Mouse (Mus musculus) hindbrain, embryonic 10.5 days (tissue): ENCODE data around the gene Ppp2r5e. TPM values are rescaled to one million over a fixed set of nuclear protein-coding genes. Genes with fewer than 3 reads are reported as not detected.
"Not testable (repeated sequence)": the region's sequence is repeated elsewhere in the genome, so short reads cannot be mapped to it uniquely, and the experiment has no call there.

Source experiments
- DNase-seq: peaks from one replicate; pipeline ENCODE4 v3.0.0-alpha.2; 2017; ENCODE audit warnings: low spot score
- H3K27ac ChIP-seq: fragments of 300-500 bp; sonication (generic); 2 replicates; pipeline ENCODE4 v1.5.1; 2016; ENCODE audit warnings: mild to moderate bottlenecking, moderate library complexity
- H3K27me3 ChIP-seq: fragments of 300-500 bp; sonication (generic); 2 replicates; pipeline ENCODE4 v1.6.1; 2016; ENCODE audit warnings: mild to moderate bottlenecking; ENCODE audit not compliant: poor library complexity, insufficient read depth, severe bottlenecking
- H3K36me3 ChIP-seq: fragments of 300-500 bp; sonication (generic); 2 replicates; pipeline ENCODE4 v1.6.1; 2016; ENCODE audit warnings: mild to moderate bottlenecking, moderate library complexity
- H3K4me1 ChIP-seq: fragments of 300-500 bp; sonication (generic); replicated peaks from 2 replicates; pipeline ENCODE4 v1.6.1; 2016; ENCODE audit warnings: mild to moderate bottlenecking
- H3K4me3 ChIP-seq: fragments of 300-500 bp; sonication (generic); 2 replicates; pipeline ENCODE4 v1.5.1; 2016; ENCODE audit warnings: mild to moderate bottlenecking, moderate library complexity
- H3K9me3 ChIP-seq: fragments of 300-500 bp; sonication (generic); 2 replicates; pipeline ENCODE4 v1.6.1; 2016; ENCODE audit warnings: mild to moderate bottlenecking, moderate library complexity
- WGBS: fragments of 180-500 bp; shearing (Covaris S2); methylation state at CpG from one replicate; pipeline ENCODE4 v1.1.7; 2016; 5-methylcytosine and 5-hydroxymethylcytosine counted together
- polyA plus RNA-seq: library from polyadenylated mRNA; unstranded; fragments of >200 nt; fragmentation: Nextera tagmentation; extraction: Ambion mirVana; gene quantifications from 2 replicates; pipeline ENCODE4 v1.2.1, GENCODE M21; 2016

The Ppp2r5e gene
- polyA plus RNA-seq, 1 experiment from 2014 or later: 14.2 TPM

DNA sequence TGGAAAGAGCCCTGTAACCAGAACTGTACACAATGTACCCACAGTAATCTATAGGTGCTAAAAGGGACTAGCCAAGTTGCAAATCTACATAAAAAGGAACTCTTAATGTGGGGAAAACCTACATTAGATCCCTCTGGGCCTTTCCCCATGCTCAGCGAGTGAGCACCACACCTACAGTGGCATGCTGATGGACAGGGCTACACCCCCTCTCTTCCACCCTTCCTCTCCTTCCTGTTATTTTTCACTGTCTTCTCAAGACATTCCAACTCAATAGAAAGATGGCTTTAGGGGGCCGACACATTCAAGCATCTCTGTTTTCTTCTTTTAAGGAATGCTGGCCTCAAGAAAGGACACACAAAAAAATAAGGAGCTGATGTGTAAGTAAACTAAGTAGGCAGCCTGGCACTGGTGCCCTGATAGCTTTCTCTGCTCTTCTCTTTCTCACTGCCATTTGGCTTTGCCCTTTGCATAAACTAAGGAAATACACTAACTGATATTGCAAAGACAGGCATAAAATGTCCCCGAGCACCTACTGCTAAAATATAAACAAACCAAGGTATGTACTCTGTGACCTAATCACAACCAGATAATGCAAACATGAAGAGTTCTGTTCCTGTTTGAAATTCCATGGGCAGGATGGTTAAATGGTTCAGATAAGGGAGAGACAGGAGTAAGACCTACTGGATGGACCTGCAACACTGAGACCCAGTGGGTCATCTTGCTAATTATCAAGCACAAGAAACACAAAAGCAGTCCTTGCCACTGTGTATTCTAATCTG lies 103.3 kb downstream of the Ppp2r5e start:
- WGBS: 68% methylated on average over 3 of the region's 3 CpGs
- H3K27ac ChIP-seq: no peak overlapping the region
- no peak for DNase-seq
- no peak overlapping the region for H3K4me3 ChIP-seq
- peaks cover 9% of the 10 kb centered on the region for H3K36me3 ChIP-seq
- H3K27me3 ChIP-seq: no peaks in the 10 kb centered on the region
- no peaks in the 10 kb centered on the region for H3K9me3 ChIP-seq
- no peaks in the 10 kb centered on the region for H3K4me1 ChIP-seq

DNA sequence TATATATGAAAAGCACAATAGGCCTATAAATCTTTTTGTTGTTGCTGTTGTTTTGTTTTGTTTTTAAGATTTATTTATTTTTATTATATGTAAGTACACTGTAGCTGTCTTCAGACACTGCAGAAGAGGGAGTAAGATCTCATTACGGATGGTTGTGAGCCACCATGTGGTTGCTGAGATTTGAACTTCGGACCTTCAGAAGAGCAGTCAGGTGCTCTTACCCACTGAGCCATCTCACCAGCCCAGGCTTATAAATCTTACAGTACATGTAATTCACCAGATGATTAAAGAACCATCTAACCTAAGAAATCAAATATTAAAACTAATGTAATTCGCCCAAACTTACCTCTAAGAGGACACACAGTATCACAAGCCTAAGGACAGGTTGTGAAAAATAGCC lies 103.9 kb downstream of the Ppp2r5e start:
- 94% methylated on average over 3 of the region's 3 CpGs for WGBS
- DNase-seq, H3K9me3 ChIP-seq: not testable (repeated sequence)

DNA sequence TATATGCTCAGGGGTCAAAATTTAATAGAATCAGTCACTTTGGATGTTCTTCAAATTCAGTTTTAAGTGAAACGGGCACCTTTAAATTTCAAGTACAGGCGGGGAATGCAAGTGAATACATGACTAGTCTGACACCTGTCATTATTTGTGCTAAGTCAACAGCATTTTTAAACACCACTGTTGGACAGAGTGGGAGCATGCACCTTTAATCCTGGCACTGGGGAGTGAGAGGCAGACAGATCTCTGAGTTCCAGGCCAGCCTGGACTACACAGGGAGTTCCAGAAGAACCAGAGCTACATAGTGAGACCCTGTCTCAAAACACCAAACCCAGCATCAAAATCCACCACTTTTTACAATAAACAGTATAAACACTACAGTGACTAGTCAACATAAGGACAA lies 108.5 kb downstream of the Ppp2r5e start:
- WGBS: 94% methylated on average over 2 of the region's 2 CpGs
- DNase-seq: no peak
- no peak overlapping the region for H3K4me3 ChIP-seq
- H3K9me3 ChIP-seq: no peaks in the 10 kb centered on the region
- H3K4me1 ChIP-seq: no peaks in the 10 kb centered on the region
- H3K27ac ChIP-seq: no peak overlapping the region
- no peaks in the 10 kb centered on the region for H3K27me3 ChIP-seq
- peaks cover 17% of the 10 kb centered on the region for H3K36me3 ChIP-seq

More for the DNA sequence above, 103.9 kb downstream of the Ppp2r5e start:
- not testable (repeated sequence) for H3K27me3 ChIP-seq, H3K36me3 ChIP-seq, H3K27ac ChIP-seq, H3K4me3 ChIP-seq, H3K4me1 ChIP-seq

DNA sequence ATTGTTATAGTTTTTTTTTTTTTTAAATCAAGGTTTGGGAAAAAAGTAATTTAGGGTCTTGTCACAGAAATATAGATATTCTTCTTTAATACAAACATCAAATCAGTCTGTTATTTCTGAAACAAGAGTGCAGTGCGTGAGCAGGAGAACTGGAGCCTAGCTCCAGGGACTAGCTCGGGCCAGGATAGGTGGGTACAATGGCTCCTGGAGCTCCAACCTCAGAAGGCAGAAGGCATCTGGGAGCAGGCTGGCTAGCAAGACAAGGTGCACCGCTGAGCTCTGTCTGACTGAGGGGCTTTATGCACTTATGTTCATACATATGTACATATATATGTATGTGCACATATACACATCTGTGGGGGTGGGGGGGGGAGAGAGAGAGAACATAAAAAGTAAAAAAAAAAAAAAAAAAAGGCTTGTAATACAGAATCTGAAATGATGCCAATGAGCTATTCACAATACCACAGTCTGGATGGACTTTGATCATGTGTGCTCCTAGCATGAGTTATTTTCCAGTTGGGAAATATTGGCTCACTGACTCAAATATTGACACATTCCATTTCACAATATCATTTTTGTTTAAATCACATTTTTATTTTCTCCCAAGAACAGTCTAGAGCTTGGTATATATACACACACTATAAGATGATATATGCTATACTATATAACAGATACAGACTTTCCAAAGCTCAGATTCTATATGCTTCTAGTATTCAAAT lies 109.3 kb downstream of the Ppp2r5e start:
- no peak for DNase-seq
- Histone ChIP-seq H3K36me3 (peaks cover 23% of the 10 kb centered on the region), H3K4me3 (no peak overlapping the region), H3K9me3 (no peaks in the 10 kb centered on the region), H3K27ac (no peak overlapping the region), H3K27me3 (no peaks in the 10 kb centered on the region), H3K4me1 (no peaks in the 10 kb centered on the region)
- 93% methylated on average over 3 of the region's 3 CpGs for WGBS

DNA sequence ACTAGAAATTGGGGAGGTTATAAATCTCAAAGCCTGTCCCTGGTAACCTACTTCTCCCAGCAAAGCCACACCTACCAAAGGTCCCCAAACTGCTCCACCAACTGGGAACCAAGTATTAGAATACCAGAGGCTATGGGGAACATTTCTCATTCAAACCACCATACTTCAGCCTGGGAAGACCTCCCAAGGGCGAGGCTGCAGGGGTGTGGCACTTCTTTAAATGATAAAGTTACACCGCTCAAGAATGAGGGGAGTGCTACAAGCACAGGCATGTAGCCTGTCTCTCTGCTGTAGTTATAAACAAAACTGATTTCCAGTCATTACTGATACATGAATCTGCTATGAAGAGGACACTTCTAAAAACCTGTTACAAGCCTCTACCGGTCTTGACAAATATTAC lies 113.3 kb downstream of the Ppp2r5e start:
- H3K36me3 ChIP-seq: peaks cover 34% of the 10 kb centered on the region
- H3K27ac ChIP-seq: no peak overlapping the region
- DNase-seq: no peak

DNA sequence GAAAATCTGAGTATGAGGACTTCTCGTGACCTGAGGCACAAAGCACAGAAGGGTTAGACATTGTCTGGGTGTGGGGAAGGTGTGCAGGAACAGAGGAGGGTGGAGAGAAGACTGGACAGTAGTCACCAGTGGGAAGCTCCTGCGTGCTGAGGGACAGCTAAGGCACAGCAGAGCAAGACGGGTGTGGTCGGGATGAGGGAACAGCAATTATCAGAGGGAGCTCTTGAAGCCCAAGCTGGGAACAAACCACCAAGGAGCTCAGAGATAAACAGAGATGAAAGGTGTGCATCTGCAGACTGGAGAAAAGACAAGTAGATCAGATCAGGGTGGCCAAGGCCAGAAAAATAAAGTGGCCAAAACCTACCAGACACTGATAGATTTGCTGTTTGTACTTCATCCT lies 114.0 kb downstream of the Ppp2r5e start:
- H3K36me3 ChIP-seq: peaks cover 39% of the 10 kb centered on the region
- H3K27me3 ChIP-seq: no peaks in the 10 kb centered on the region
- H3K27ac ChIP-seq: no peak overlapping the region
- no peak overlapping the region for H3K4me3 ChIP-seq
- no peaks in the 10 kb centered on the region for H3K9me3 ChIP-seq
- H3K4me1 ChIP-seq: no peaks in the 10 kb centered on the region
- DNase-seq: no peak
- 86% methylated on average over 4 of the region's 4 CpGs for WGBS

More for the DNA sequence above, 113.3 kb downstream of the Ppp2r5e start:
- H3K4me1 ChIP-seq: no peaks in the 10 kb centered on the region
- H3K4me3 ChIP-seq: no peak overlapping the region
- no peaks in the 10 kb centered on the region for H3K27me3 ChIP-seq
- H3K9me3 ChIP-seq: no peaks in the 10 kb centered on the region
- 92% methylated on average over 3 of the region's 3 CpGs for WGBS

DNA sequence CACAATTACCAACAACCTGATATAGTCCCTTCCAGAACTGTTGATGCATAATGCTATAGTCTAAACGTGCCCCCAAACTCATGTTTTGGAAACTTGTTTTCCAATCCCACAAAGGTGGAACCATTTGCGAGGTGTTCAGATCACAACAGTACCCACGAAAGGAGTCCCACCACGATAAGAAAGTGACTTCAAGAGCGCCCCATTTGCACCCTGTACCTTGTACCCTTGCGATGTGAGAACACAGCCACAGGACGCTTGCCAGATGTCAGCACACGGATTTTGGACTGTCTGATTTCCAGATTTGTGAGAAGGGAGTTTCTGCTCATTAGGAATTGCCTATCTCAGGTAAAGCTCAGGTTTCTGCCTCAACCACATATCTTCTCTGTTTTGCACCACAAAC lies 116.0 kb downstream of the Ppp2r5e start:
- H3K9me3 ChIP-seq: no peaks in the 10 kb centered on the region
- H3K27me3 ChIP-seq: no peaks in the 10 kb centered on the region
- H3K4me1 ChIP-seq: no peaks in the 10 kb centered on the region
- H3K36me3 ChIP-seq: peaks cover 39% of the 10 kb centered on the region
- H3K4me3 ChIP-seq: no peak overlapping the region
- H3K27ac ChIP-seq: no peak overlapping the region
- WGBS: 94% methylated on average over 8 of the region's 8 CpGs
- no peak for DNase-seq

DNA sequence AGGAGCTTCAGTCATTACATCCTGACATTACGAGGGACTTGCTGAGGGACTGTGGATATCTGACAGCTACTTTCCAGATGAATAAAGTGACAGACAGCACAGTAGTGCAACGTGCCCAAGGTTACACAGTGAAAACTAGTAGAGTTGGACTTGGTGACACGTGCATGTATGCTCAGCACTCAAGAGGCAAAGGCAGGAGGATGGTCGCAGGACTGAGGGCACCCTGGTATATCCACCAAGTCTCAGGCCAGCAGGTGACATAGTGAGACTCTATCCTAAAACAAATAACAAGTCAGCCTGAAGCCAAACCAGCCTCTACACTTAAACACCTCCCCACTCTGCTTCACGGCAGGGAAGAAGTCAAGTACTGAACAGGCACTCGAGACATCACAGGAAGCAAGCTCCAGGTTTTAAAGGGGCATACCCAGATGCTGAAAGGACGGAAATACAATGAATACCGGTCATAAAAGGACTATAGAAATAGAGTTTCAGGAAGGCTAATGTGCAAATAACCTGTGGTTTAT lies 116.6 kb downstream of the Ppp2r5e start:
- Histone ChIP-seq H3K36me3 (peaks cover 39% of the 10 kb centered on the region), H3K9me3 (no peaks in the 10 kb centered on the region), H3K27me3 (no peaks in the 10 kb centered on the region), H3K4me3 (no peak overlapping the region), H3K27ac (no peak overlapping the region), H3K4me1 (no peaks in the 10 kb centered on the region)
- 83% methylated on average over 8 of the region's 8 CpGs for WGBS
- DNase-seq: no peak

DNA sequence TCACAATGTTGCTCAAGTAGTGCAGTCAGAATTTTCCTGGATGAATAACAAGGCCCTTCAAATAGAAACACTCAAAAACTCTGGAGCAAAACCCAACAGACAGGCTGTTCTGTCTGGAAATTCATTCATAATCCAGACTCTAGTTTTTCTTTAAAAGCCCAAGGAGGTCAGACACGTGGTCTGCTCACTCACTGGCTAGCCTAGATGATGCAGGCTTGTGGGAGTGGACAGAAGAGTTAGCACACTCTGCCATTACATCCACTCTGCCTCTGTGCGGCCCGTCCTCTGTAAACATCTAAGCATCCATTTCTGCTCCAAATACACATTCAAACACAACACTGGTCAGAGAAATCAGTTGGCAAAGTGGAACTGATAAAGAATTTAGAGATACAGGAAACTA lies 117.4 kb downstream of the Ppp2r5e start:
- Histone ChIP-seq H3K4me3 (no peak overlapping the region), H3K4me1 (no peaks in the 10 kb centered on the region; the same call in 1 of the 2 replicates), H3K27me3 (no peaks in the 10 kb centered on the region), H3K9me3 (no peaks in the 10 kb centered on the region), H3K27ac (no peak overlapping the region), H3K36me3 (peaks cover 32% of the 10 kb centered on the region)
- DNase-seq: no peak
- 93% methylated on average over 3 of the region's 3 CpGs for WGBS

DNA sequence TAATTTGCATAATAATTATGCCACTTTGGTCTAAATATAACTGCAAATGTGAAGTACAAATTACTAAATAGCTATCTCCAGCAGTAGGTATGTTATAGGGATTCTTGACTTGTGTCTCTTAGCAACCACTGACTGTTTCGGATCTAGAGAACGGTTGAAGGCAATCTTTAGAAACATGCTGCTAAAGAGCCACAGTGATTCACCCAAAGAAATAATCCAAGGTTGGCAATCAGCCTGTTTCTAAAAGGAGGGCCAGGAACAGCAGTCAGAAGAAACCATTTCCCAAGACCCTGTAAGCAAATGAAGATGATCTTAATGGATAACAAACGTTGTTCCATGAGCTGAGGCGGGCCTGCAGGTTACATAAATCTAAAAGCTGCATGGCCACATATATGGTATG lies 117.9 kb downstream of the Ppp2r5e start:
- DNase-seq: no peak
- no peak overlapping the region for H3K4me3 ChIP-seq
- WGBS: 74% methylated on average over 4 of the region's 4 CpGs
- H3K27me3 ChIP-seq: no peaks in the 10 kb centered on the region
- no peaks in the 10 kb centered on the region for H3K9me3 ChIP-seq
- no peaks in the 10 kb centered on the region; the same call in 1 of the 2 replicates for H3K4me1 ChIP-seq
- peaks cover 31% of the 10 kb centered on the region for H3K36me3 ChIP-seq
- no peak overlapping the region for H3K27ac ChIP-seq

DNA sequence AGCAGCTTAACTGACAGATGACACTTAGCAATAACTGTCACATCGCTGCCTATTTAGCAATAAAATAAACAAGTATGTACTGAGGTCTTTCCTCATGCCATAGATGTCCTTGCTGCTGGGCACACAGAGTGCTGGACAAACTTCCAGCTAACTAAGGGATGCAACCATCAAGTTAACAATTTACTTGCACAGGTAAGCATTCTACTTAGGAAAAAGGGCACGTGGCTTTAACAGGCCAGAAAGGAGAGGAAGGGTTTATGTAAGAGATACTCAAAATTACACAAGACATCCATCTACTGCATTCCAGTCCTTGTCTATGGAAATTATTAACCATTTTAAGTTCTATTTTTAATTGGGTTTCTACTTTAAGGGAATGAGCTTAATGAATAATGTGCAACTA lies 123.0 kb downstream of the Ppp2r5e start:
- H3K36me3 ChIP-seq: peaks cover 20% of the 10 kb centered on the region
- 96% methylated on average over 2 of the region's 2 CpGs for whole genome bisulfite sequencing
- H3K4me1 ChIP-seq: no peaks in the 10 kb centered on the region; the same call in 1 of the 2 replicates
- no peak overlapping the region for H3K4me3 ChIP-seq
- DNase-seq: no peak
- H3K27ac ChIP-seq: no peak overlapping the region
- no peaks in the 10 kb centered on the region for H3K27me3 ChIP-seq
- no peaks in the 10 kb centered on the region for H3K9me3 ChIP-seq

DNA sequence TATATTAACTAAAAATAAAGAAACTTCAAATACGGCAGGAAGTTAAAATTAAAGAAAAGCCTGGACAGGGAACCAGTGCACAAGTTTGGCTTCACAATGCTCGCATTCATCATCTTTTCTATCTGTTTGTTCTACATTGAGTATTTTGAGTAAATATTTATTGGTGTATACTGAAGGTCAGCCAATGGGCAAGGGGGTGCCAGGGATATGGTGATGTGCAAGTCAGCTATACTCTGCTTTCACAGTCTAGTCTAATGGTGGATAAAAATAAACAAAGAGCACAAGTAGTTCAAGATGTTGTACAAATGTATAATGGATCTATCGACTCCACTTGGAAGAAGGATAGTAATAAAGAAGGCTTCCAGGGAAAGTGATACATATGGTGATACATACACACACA lies 123.9 kb downstream of the Ppp2r5e start:
- Histone ChIP-seq H3K4me1 (no peaks in the 10 kb centered on the region; the same call in 1 of the 2 replicates), H3K4me3 (no peak overlapping the region), H3K27me3 (no peaks in the 10 kb centered on the region), H3K27ac (no peak overlapping the region), H3K36me3 (peaks cover 20% of the 10 kb centered on the region), H3K9me3 (no peaks in the 10 kb centered on the region)
- no peak for DNase-seq
- WGBS: 90% methylated on average over 3 of the region's 3 CpGs

DNA sequence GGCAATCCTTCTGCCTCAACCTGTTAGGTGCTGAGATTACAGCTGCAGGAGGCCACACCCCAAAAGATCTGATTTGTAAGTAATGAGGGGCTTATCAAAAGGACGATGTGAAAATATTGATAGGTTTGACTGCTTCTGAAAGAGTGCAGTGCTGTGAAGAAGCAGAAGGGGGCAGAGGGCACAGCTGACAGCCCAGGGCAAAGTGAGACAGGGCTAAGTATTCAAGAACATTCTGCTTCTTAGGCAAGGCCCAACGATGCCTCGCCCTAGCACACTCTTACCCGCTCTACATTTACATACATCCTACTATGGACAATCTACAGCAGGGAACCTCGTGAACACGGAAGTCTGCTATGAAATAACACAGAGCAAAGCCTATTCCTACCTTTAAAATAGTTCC lies 128.2 kb downstream of the Ppp2r5e start:
- Histone ChIP-seq H3K4me1 (no peaks in the 10 kb centered on the region), H3K4me3 (no peak overlapping the region), H3K27ac (no peak overlapping the region), H3K9me3 (no peaks in the 10 kb centered on the region), H3K27me3 (no peaks in the 10 kb centered on the region), H3K36me3 (peaks cover 62% of the 10 kb centered on the region)
- no peak for DNase-seq
- 90% methylated on average over 6 of the region's 6 CpGs for WGBS
